Mouse (Mus musculus): Measurements from ENCODE around the gene Pafah1b2. TPM values are rescaled to one million over a fixed set of nuclear protein-coding genes. Genes with fewer than 3 reads are reported as not detected.

Pafah1b2 gene
- polyA plus RNA-seq, 1 experiment: 504 TPM

DNA sequence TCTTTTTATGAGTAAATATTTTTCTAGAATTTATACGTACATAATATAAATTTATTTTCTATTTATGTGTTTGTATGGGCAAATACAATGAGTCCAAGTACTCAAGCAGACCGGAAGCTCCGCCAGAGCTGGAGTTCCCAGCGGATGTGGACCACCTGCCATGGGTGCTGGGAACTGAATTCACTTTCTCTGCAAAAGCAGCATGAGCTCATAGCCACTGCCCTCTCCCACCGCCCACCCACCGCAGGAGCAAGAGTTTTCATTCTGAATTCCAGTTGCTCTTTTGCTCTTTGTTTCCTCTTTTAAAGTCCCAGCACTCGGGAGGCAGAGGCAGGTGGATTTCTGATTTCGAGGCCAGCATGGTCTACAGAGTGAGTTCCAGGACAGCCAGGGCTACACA is 31.1 kb upstream of the Pafah1b2 start:
- Histone ChIP-seq H3K4me3 (ENCODE audit: insufficient read depth, low read depth, low read length) (no peak overlapping the region), H3K4me1 (ENCODE audit: control insufficient read depth, insufficient read depth, low read length) (peaks cover 9% of the 10 kb centered on the region), H3K27ac (ENCODE audit: insufficient read depth, low read depth, low read length) (no peak overlapping the region)
- no peak for TF ChIP-seq POLR2A (IDR thresholded peaks at IDR 0.05; ENCODE audit: insufficient read depth, low read depth, low read length)
- TF ChIP-seq CTCF (IDR thresholded peaks at IDR 0.05; ENCODE audit: insufficient read depth, low read depth, low read length): no peak
- 89% methylated on average over 8 of the region's 8 CpGs for WGBS

DNA sequence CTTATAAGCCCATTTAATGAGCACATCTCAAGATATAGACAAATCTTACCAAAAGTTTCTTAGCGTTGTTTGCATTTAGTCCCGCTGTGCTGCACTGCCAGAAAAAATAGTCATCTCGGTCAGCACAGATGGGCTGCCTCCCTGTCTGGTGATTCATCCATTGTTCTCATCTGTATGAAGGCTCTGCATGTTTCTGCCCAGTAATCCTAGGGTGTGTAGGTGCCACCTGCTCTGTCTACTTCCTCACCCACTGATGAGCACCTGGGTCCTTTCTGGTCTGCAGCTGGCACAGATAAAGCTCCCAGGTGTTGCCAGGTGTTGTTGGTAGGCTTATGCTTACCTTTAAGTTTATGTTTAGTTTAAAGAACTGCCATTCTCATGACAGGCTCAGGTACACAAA is 29.9 kb upstream of the Pafah1b2 start:
- TF ChIP-seq POLR2A (IDR thresholded peaks at IDR 0.05; ENCODE audit: insufficient read depth, low read depth, low read length): no peak
- TF ChIP-seq CTCF (IDR thresholded peaks at IDR 0.05; ENCODE audit: insufficient read depth, low read depth, low read length): no peak
- H3K27ac ChIP-seq (ENCODE audit: insufficient read depth, low read depth, low read length): no peak overlapping the region
- WGBS: 50% methylated on average over 3 of the region's 3 CpGs
- H3K4me1 ChIP-seq (ENCODE audit: control insufficient read depth, insufficient read depth, low read length): peaks cover 5% of the 10 kb centered on the region
- no peak overlapping the region for H3K4me3 ChIP-seq (ENCODE audit: insufficient read depth, low read depth, low read length)

DNA sequence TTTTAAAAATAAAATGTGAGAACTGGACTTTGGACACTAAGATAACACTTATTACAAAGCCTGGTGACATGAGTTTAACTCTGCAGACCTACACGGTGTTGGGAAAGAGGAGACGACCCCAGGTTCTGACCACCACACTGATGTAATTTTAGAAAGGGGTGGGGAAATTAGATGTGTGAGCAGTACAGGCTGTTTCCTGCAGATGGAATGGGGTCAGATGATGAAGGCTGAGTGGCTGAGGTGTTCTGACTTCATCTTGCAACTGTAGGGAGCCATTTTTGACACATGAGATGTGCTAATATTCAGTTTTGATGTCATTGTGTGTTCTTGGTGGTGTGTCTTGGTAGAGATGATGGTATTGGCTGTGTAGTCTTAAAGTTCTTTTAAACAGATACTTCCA is 28.7 kb upstream of the Pafah1b2 start:
- H3K4me3 ChIP-seq (ENCODE audit: insufficient read depth, low read depth, low read length): no peak overlapping the region
- no peak for TF ChIP-seq POLR2A (IDR thresholded peaks at IDR 0.05; ENCODE audit: insufficient read depth, low read depth, low read length)
- no peak for TF ChIP-seq CTCF (IDR thresholded peaks at IDR 0.05; ENCODE audit: insufficient read depth, low read depth, low read length)
- WGBS: 88% methylated on average over 2 of the region's 2 CpGs

GRCm38 (mm10) chr9:46038786-46039185 is 26.3 kb upstream of the Pafah1b2 start:
- 91% methylated on average over 13 of the region's 13 CpGs for WGBS
- TF ChIP-seq POLR2A (IDR thresholded peaks at IDR 0.05; ENCODE audit: insufficient read depth, low read depth, low read length) (no peak), CTCF (IDR thresholded peaks at IDR 0.05; ENCODE audit: insufficient read depth, low read depth, low read length) (no peak)
- Histone ChIP-seq H3K27ac (ENCODE audit: insufficient read depth, low read depth, low read length) (no peak overlapping the region), H3K4me1 (ENCODE audit: control insufficient read depth, insufficient read depth, low read length) (peaks cover 17% of the 10 kb centered on the region), H3K4me3 (ENCODE audit: insufficient read depth, low read depth, low read length) (no peak overlapping the region)

More for the DNA sequence above, 28.7 kb upstream of the Pafah1b2 start:
- H3K4me1 ChIP-seq (ENCODE audit: control insufficient read depth, insufficient read depth, low read length): peaks cover 8% of the 10 kb centered on the region
- no peak overlapping the region for H3K27ac ChIP-seq (ENCODE audit: insufficient read depth, low read depth, low read length)

DNA sequence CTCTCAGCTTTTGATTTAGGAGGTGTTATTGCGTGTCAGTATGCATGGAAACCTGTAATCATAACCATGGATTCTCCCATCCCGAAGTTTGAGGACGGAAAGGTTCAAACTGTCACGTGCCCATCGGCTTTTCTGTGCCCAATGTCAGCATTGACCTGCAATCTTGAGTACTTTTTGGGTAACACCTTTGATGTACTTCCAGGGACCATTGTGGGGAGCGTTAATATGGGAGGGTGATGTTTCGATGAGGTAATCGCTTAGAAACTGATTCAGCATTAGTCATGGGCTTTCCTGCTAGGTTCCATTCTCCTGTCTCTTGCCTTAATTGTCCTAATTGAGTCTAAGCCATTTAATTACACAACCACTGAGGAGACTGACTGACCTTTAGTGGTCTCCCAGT is 24.4 kb upstream of the Pafah1b2 start:
- TF ChIP-seq POLR2A (IDR thresholded peaks at IDR 0.05; ENCODE audit: insufficient read depth, low read depth, low read length) (no peak), CTCF (IDR thresholded peaks at IDR 0.05; ENCODE audit: insufficient read depth, low read depth, low read length) (no peak)
- H3K4me1 ChIP-seq (ENCODE audit: control insufficient read depth, insufficient read depth, low read length): peaks cover 21% of the 10 kb centered on the region
- 74% methylated on average over 8 of the region's 8 CpGs for WGBS
- no peak overlapping the region for H3K27ac ChIP-seq (ENCODE audit: insufficient read depth, low read depth, low read length)
- H3K4me3 ChIP-seq (ENCODE audit: insufficient read depth, low read depth, low read length): no peak overlapping the region

DNA sequence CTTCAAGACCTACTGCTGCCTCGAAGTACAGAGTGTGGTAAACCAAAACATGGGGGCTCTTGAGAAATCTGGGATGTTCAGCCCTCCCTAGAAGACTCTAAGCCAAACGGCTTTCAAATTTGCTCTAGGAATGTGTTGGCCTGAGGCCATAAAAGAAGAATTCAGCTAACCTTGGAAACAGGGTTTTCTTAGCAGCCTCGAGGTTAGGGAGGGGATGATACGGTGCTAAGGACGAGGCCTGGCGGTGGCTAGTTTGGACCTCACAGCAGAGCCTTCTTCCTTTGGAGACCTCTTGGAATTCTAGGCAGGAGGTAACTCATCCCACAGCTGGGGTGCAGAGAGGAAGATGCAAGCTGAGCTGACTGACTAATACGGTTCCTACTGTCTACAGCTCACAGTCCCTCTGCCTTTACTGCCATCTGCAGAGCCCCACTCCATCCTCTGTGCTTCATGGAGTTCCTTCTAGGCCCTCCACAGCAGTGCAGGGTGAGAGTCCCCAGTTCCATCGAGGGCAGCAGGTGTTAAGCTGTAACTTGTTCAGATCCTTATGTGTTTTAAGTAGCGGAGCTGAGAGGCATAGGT is 22.9 kb upstream of the Pafah1b2 start:
- H3K27ac ChIP-seq (ENCODE audit: insufficient read depth, low read depth, low read length): peak overlapping the region; percentile 42; the same call in 1 of the 2 replicates
- TF ChIP-seq POLR2A (IDR thresholded peaks at IDR 0.05; ENCODE audit: insufficient read depth, low read depth, low read length): no peak
- no peak for TF ChIP-seq CTCF (IDR thresholded peaks at IDR 0.05; ENCODE audit: insufficient read depth, low read depth, low read length)
- 36% methylated on average over 9 of the region's 9 CpGs for WGBS
- H3K4me3 ChIP-seq (ENCODE audit: insufficient read depth, low read depth, low read length): no peak overlapping the region
- peaks cover 26% of the 10 kb centered on the region for H3K4me1 ChIP-seq (ENCODE audit: control insufficient read depth, insufficient read depth, low read length)

GRCm38 (mm10) chr9:46033862-46034261 is 21.4 kb upstream of the Pafah1b2 start:
- 38% methylated on average over 3 of the region's 3 CpGs for WGBS
- Histone ChIP-seq H3K27ac (ENCODE audit: insufficient read depth, low read depth, low read length) (no peak overlapping the region), H3K4me1 (ENCODE audit: control insufficient read depth, insufficient read depth, low read length) (peaks cover 29% of the 10 kb centered on the region), H3K4me3 (ENCODE audit: insufficient read depth, low read depth, low read length) (no peak overlapping the region)
- TF ChIP-seq POLR2A (IDR thresholded peaks at IDR 0.05; ENCODE audit: insufficient read depth, low read depth, low read length) (no peak), CTCF (IDR thresholded peaks at IDR 0.05; ENCODE audit: insufficient read depth, low read depth, low read length) (no peak)

DNA sequence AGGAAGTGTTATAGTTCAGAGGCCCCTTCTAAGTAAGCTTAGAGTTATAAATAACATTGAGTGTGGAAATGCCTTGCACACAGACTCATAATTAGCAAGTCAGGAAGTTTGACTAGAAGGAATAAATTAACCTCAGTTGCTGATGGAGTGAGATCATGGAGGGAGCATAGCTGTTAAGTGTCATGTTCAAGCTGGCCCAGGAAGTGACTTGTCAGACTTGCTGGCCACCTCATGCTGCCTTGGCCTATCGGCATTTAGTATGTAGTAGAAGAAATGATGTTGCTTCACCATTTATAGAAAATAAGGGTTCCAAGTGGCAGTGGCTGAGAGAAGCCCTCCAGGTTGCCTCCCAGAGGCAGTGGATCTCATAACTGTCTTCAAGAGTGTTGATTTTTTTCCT is 20.6 kb upstream of the Pafah1b2 start:
- 62% methylated on average over 1 of the region's 1 CpGs for WGBS
- Histone ChIP-seq H3K4me3 (ENCODE audit: insufficient read depth, low read depth, low read length) (no peak overlapping the region), H3K4me1 (ENCODE audit: control insufficient read depth, insufficient read depth, low read length) (peaks cover 27% of the 10 kb centered on the region), H3K27ac (ENCODE audit: insufficient read depth, low read depth, low read length) (no peak overlapping the region; the same call in 1 of the 2 replicates)
- TF ChIP-seq CTCF (IDR thresholded peaks at IDR 0.05; ENCODE audit: insufficient read depth, low read depth, low read length) (no peak), POLR2A (IDR thresholded peaks at IDR 0.05; ENCODE audit: insufficient read depth, low read depth, low read length) (no peak)

DNA sequence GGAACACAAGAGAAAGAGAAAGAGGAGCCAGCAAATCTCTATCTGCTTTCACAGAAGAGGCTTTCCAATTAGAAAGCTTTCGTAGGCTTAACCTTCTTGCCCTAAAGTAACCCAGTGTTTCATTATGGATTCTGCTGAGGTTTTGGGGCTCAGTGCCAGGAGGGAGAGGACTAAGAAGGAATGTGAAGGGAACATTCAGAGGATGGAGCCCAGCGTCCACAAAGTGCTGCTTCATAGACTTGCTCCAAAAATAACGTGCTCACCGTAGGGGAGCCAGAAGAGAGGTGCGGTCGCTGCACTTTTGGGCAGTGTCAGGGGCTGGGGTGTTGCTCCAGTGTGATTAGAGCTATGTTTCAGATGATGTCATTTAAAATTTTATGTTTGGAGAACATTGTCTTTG is 19.7 kb upstream of the Pafah1b2 start:
- Histone ChIP-seq H3K27ac (ENCODE audit: insufficient read depth, low read depth, low read length) (no peak overlapping the region), H3K4me3 (ENCODE audit: insufficient read depth, low read depth, low read length) (no peak overlapping the region), H3K4me1 (ENCODE audit: control insufficient read depth, insufficient read depth, low read length) (peaks cover 32% of the 10 kb centered on the region)
- TF ChIP-seq POLR2A (IDR thresholded peaks at IDR 0.05; ENCODE audit: insufficient read depth, low read depth, low read length) (no peak), CTCF (IDR thresholded peaks at IDR 0.05; ENCODE audit: insufficient read depth, low read depth, low read length) (no peak)
- WGBS: 16% methylated on average over 6 of the region's 6 CpGs

DNA sequence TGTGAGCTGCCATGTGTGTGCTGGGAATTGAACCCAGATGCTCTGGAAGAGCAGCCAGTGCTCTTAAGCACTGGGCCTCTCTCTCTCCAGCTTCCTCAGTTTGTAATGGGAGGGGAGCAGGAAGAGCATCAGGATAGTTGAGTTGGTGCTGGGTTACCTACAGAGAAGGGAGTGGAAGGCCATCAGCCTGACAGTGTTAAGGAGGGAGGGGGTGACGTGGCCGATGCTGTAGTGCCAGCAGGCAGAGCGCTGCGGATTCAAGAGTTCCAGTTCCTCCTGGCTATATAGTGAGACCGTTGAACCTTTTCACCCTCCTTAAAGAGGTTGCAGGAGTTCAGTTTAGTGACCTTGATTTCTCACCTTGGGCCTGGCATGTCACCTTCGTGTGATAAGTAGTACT is 18.5 kb upstream of the Pafah1b2 start:
- 87% methylated on average over 6 of the region's 6 CpGs for WGBS
- H3K4me1 ChIP-seq (ENCODE audit: control insufficient read depth, insufficient read depth, low read length): peaks cover 31% of the 10 kb centered on the region
- H3K4me3 ChIP-seq (ENCODE audit: insufficient read depth, low read depth, low read length): no peak overlapping the region
- no peak for TF ChIP-seq CTCF (IDR thresholded peaks at IDR 0.05; ENCODE audit: insufficient read depth, low read depth, low read length)
- TF ChIP-seq POLR2A (IDR thresholded peaks at IDR 0.05; ENCODE audit: insufficient read depth, low read depth, low read length): no peak
- no peak overlapping the region for H3K27ac ChIP-seq (ENCODE audit: insufficient read depth, low read depth, low read length)

Measured in olfactory bulb, adult 2 months (tissue).